Mouse (Mus musculus): ENCODE data around the gene Gfral.

Gfral gene

DNA sequence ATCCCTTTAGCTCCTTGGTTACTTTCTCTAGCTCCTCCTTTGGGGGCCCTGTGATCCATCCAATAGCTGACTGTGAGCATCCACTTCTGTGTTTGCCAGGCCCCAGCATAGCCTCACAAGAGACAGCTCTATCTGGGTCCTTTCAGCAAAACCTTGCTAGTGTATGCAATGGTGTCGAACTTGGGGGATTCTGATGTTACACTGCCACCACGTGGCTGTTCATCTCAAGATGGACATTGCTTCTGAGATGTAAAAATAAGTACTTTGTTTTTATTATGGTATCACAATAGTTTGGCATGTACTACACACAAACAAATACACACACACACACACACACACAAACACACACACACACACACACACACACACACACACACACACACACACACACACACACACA, 90.6 kb downstream of the Gfral start:
- peak; percentile 42 for DNase-seq (ENCODE audit: low spot score)
